Mouse (Mus musculus) kidney, embryonic 15.5 days (tissue): ENCODE results near the gene Stk4. TPM values are rescaled to one million over a fixed set of nuclear protein-coding genes. Genes with fewer than 3 reads are reported as not detected.

Source experiments
- ATAC-seq: fragments of 200-750 bp; cut with Nextera tagmentation; replicated peaks from 2 replicates; pipeline ENCODE4 v1.8.0; 2017; ENCODE audit warnings: moderate TSS enrichment; ENCODE audit not compliant: low FRiP score
- H3K27ac ChIP-seq: fragments of 300-500 bp; sonication (generic); 2 replicates; pipeline ENCODE4 v1.5.1; 2015; ENCODE audit warnings: mild to moderate bottlenecking, inconsistent platforms
- H3K27me3 ChIP-seq: fragments of 300-500 bp; sonication (generic); 2 replicates; pipeline ENCODE4 v1.6.1; 2015; ENCODE audit warnings: inconsistent platforms
- H3K36me3 ChIP-seq: fragments of 300-500 bp; sonication (generic); 2 replicates; pipeline ENCODE4 v1.6.1; 2015; ENCODE audit warnings: inconsistent platforms
- H3K4me1 ChIP-seq: fragments of 300-500 bp; sonication (generic); 2 replicates; pipeline ENCODE4 v1.6.1; 2015; ENCODE audit warnings: inconsistent platforms
- H3K4me2 ChIP-seq: fragments of 300-500 bp; sonication (generic); 2 replicates; pipeline ENCODE4 v1.6.1; 2015; ENCODE audit warnings: moderate library complexity, mild to moderate bottlenecking, inconsistent platforms
- H3K4me3 ChIP-seq: fragments of 300-500 bp; sonication (generic); replicated peaks from 2 replicates; pipeline ENCODE4 v1.5.1; 2015; ENCODE audit warnings: mild to moderate bottlenecking, inconsistent platforms
- H3K9ac ChIP-seq: fragments of 300-500 bp; sonication (generic); 2 replicates; pipeline ENCODE4 v1.6.1; 2015; ENCODE audit warnings: mild to moderate bottlenecking, inconsistent platforms
- H3K9me3 ChIP-seq: fragments of 300-500 bp; sonication (generic); replicated peaks from 2 replicates; pipeline ENCODE4 v1.6.1; 2016; ENCODE audit warnings: inconsistent platforms
- WGBS: fragments of 180-500 bp; shearing (Covaris S2); methylation state at CpG from one replicate; pipeline ENCODE4 v1.1.7; 2015; ENCODE audit warnings: mixed read lengths; 5-methylcytosine and 5-hydroxymethylcytosine counted together
- polyA plus RNA-seq: library from polyadenylated mRNA; unstranded; fragments of >200 nt; fragmentation: Nextera tagmentation; extraction: Ambion mirVana; gene quantifications from 2 replicates; pipeline ENCODE4 v1.2.1, GENCODE M21; 2015

Gene Stk4
- polyA plus RNA-seq, 1 experiment from 2014 or later: 21.0 TPM

DNA sequence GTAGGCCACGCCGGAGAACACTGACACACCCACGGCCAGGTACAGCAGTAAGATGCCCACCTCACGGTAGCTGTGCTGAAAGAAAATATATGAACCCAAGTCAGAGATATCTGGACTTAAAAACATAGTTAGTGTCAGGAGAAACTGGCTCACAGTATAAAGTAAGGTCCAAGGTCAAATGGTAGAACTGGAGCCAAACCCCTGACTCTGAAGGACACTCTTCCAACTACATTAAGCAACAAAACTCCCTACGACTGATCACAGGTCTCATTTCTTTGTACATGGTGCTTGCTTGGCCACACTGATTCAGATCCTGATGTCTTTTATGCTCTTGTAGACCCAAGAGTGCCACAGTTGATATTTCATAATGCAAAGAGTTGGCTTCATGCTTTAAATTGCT is 94.8 kb downstream of the Stk4 start:
- Histone ChIP-seq H3K4me3 (no peak overlapping the region), H3K27ac (no peak overlapping the region), H3K27me3 (peaks cover 49% of the 10 kb centered on the region), H3K4me2 (no peak overlapping the region), H3K36me3 (no peaks in the 10 kb centered on the region), H3K4me1 (peaks cover 13% of the 10 kb centered on the region), H3K9me3 (no peaks in the 10 kb centered on the region), H3K9ac (no peak overlapping the region)
- ATAC-seq: no peak
- WGBS: 86% methylated on average over 5 of the region's 5 CpGs

DNA sequence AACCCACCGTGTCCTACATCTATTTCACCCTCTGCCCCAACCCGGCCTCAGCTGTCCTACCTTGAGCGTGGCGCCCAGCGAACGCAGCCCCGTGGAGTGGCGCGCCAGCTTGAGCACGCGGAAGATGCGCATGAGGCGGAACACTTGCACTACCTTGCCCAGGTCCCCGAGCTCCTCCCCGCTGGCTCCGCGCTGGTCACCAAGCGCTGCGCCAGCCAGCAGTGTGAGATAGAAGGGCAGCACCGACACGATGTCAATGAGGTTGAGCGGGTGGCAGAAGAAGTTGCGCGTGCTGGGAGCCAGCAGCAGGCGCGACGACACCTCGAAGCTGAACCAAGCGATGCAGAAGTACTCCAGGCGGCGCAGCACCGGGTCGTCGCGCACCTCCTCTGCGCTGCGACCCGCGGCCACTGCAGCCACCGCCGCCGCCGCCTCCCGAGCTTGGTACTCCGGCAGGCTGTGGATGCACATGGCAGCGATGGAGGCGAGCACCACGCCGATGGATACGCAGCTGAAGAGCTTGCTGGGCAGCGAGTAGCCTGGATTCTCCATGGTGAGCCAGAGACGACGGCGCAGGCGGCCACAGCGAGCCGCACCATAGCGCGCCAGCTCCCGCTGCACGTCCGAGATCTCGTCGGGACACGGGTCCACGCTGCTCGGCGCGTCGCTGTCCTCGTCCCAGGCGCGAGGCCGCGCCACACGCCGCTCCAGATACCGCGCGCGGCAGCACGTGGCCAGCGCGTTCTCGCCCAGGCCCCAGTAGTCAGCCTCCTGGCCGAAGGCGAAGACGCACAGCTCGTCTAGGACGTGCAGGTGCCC is 97.8 kb downstream of the Stk4 start:
- peak; percentile 52 for ATAC-seq
- Histone ChIP-seq H3K4me3 (peak overlapping the region; percentile 36), H3K27me3 (peaks cover 76% of the 10 kb centered on the region), H3K9ac (no peak overlapping the region), H3K4me2 (peak overlapping the region; percentile 70), H3K36me3 (no peaks in the 10 kb centered on the region), H3K9me3 (no peaks in the 10 kb centered on the region), H3K4me1 (peaks cover 30% of the 10 kb centered on the region), H3K27ac (no peak overlapping the region)
- 13% methylated on average over 90 of the region's 90 CpGs for WGBS

DNA sequence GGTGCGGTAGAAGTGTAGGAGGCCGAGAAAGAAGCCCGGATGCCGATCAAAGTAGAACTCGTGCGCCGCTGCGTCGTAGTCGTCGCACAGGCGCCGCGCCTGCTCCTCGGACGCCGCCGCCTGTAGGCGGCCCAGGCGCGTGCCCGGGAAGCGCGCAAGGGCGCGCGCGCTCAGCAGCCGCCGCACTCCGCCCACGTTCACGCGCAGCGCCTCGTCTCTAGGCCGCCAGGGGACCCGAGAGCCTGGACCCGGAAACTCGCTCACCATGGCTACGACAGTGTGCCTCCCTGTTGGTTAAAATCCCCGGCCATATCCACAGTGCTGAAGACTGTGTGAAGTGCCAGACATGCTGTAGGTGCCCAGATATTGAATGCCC is 98.4 kb downstream of the Stk4 start:
- Histone ChIP-seq H3K9me3 (no peaks in the 10 kb centered on the region), H3K27ac (no peak overlapping the region), H3K36me3 (no peaks in the 10 kb centered on the region), H3K4me2 (peak overlapping the region; percentile 70), H3K9ac (no peak overlapping the region), H3K27me3 (peaks cover 82% of the 10 kb centered on the region), H3K4me3 (peak overlapping the region; percentile 36), H3K4me1 (peaks cover 30% of the 10 kb centered on the region)
- ATAC-seq: peak; percentile 26; the same call in 1 of the 2 replicates
- 12% methylated on average over 42 of the region's 42 CpGs for WGBS

DNA sequence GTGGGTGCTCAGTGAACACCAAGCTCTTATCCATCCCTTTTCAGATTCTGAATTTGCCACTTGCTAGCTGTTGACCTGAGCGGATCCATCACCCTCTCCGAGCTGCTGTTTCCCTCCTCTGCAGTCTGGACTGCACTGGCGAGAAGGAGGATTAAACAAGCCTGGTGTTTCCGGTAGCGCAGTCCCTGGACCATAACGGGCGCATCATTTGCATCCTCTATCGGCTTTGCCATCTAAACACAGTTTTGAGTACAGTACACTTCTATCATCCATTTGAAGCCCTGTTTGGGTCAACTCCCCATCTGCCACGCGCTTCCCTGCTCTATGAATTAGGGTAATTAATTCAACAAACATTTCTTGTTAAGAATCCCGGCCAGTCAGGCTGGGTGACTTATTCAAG is 100.2 kb downstream of the Stk4 start:
- Histone ChIP-seq H3K27me3 (peaks cover 84% of the 10 kb centered on the region), H3K4me2 (peak overlapping the region; percentile 67)
- 6% methylated on average over 11 of the region's 11 CpGs for WGBS

DNA sequence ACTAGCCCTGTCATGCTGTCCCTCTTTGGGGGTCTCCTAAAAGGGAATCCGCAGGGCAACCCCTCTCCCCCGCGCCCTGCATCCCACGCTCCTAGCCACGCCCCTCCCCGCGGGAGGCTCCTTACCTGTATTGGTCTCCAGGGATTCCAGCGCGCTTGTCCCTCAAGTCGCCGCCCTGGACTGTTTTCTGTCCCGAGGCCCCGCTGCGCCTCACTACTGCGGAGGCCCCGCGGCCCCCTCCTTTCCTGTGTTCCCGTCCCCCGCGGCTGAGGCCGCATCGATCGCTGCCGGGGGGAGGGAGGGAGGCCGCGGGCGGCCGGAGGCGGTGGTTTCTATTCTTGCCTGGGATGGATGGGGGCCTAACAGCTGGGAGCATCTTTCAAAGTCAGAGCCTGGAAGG is 100.8 kb downstream of the Stk4 start, which contains the start of gene Kcns1:
Gene Kcns1, minus strand, starts transcription at position 212 of the 400 bp plus-strand sequence.
- under 1% methylated on average over 25 of the region's 29 CpGs for WGBS
- H3K9ac ChIP-seq: no peak within 1 kb of the TSS

More for the DNA sequence above, 100.2 kb downstream of the Stk4 start:
- H3K36me3 ChIP-seq: no peaks in the 10 kb centered on the region
- no peak overlapping the region for H3K9ac ChIP-seq
- peak overlapping the region; percentile 37 for H3K4me3 ChIP-seq
- H3K4me1 ChIP-seq: peaks cover 30% of the 10 kb centered on the region
- ATAC-seq: no peak
- no peak overlapping the region for H3K27ac ChIP-seq
- no peaks in the 10 kb centered on the region for H3K9me3 ChIP-seq

DNA sequence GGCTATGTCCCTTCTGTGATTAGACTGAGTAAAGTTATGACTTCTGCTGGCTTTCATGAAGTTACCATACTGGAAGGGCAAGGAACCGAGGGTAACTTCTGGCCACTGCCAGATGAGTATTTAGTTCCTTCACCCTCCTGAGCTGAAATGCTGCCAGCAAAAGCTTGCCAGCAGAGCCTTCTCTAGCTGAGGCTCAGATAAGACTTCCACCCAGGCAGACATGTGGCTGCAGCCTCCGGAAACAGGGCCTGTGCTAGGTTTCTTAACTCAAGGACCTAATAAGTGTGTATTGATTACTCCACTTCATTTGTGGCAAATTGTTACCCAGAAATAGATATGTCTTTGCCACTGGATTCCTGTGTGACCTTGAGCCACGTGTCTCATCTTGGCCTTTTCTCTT is 103.3 kb downstream of the Stk4 start:
- ATAC-seq: no peak
- 76% methylated on average over 3 of the region's 3 CpGs for WGBS
- Histone ChIP-seq H3K9me3 (no peaks in the 10 kb centered on the region), H3K36me3 (no peaks in the 10 kb centered on the region), H3K4me3 (no peak overlapping the region), H3K9ac (no peak overlapping the region), H3K4me1 (peaks cover 29% of the 10 kb centered on the region), H3K27me3 (peaks cover 78% of the 10 kb centered on the region), H3K27ac (no peak overlapping the region), H3K4me2 (no peak overlapping the region)

More for the DNA sequence above, 100.8 kb downstream of the Stk4 start, which contains the start of gene Kcns1:
- Histone ChIP-seq H3K4me2 (peak within 1 kb of the TSS; percentile 67), H3K27ac (no peak within 1 kb of the TSS), H3K9me3 (no peaks in the 10 kb centered on the region), H3K4me1 (peaks cover 30% of the 10 kb centered on the region), H3K36me3 (no peaks in the 10 kb centered on the region), H3K4me3 (peak within 1 kb of the TSS; percentile 37), H3K27me3 (peaks cover 82% of the 10 kb centered on the region)
- ATAC-seq: 0 out of 2 replicates have a peak, but pooled peaks have one; percentile 23

DNA sequence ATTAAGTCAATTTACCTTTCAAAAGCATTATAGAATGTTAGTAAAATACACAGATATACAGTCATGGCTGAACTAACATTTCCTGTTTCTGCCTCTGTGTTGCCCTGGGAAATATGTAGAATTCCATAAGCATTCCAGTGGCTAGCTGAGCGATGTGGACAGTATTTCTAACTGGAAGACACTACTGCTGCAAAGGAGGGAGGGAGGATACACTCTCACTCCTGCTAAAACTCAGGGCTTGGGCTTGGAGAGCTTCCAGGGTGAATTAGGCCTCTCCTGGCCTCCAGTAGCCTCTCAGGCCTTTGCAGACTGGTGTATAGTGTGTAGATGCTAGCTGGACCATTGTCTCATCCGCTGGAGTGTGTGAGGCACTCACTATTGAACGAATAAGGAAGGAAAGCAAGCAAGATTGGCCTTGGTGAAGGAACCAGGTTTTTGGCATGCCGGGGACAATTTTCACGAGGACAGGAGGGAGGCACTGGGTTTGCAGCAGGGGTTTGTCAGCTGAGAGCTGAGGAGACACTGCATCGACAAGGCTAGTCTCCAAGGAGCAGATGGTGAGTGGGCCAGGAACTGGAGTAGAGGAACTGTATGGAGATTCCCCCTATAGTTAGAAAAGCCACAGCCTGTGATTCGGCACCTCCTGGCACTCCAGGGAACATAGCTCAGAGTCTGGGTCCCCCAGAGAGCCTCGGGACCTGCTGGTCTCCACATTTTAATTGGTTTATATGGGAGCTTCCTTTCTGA is 104.7 kb downstream of the Stk4 start:
- no peak overlapping the region for H3K4me3 ChIP-seq
- peaks cover 26% of the 10 kb centered on the region for H3K4me1 ChIP-seq
- no peak overlapping the region for H3K27ac ChIP-seq
- no peak overlapping the region for H3K9ac ChIP-seq
- no peaks in the 10 kb centered on the region for H3K36me3 ChIP-seq
- 72% methylated on average over 8 of the region's 8 CpGs for WGBS
- H3K27me3 ChIP-seq: peaks cover 67% of the 10 kb centered on the region
- H3K4me2 ChIP-seq: no peak overlapping the region
- no peaks in the 10 kb centered on the region for H3K9me3 ChIP-seq
- no peak for ATAC-seq

DNA sequence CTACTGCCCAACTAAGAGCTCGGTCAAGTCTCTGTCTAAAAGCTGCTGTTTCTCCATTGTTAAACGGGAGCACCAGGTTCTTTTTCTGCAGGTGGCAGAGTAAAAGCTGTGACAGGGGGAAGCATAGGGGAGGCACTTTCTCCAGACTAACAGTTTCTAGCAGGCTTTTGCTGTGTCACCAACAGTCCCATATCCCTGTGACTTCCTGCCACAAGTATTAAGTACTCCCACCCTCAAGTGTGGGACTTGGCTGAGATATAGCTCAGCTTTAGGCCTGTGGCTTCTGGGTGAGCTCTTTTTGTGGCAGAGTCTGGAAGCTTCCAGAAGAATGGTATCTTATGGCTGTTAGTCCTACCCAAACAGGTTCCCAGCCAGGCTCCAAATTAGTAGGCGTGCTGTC is 105.7 kb downstream of the Stk4 start:
- no peak for ATAC-seq
- 86% methylated on average over 3 of the region's 3 CpGs for WGBS
- Histone ChIP-seq H3K9me3 (no peaks in the 10 kb centered on the region), H3K27me3 (peaks cover 57% of the 10 kb centered on the region), H3K4me1 (peaks cover 17% of the 10 kb centered on the region), H3K4me2 (no peak overlapping the region), H3K27ac (no peak overlapping the region), H3K9ac (no peak overlapping the region), H3K4me3 (no peak overlapping the region), H3K36me3 (no peaks in the 10 kb centered on the region)

DNA sequence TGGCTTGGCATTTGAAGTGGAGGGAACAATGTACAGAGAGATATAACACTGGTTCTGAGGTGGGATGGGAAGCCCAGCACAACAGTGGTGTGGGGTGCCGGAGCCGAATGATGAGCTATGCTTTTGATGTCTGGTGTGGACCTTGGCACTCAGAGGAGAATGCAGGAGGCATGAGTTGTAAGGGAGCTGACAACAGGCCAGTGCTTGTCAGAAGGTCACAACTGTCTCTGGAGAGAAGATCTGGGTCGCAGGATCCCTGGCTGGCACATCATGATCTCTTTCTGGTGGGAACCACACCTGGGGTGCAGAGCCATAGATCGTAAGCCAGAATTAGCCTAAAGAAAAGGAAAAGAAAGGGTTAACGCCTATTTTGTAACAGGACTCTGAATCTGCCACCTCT is 107.7 kb downstream of the Stk4 start:
- Histone ChIP-seq H3K27ac (no peak overlapping the region), H3K36me3 (no peaks in the 10 kb centered on the region), H3K27me3 (peaks cover 39% of the 10 kb centered on the region), H3K4me3 (no peak overlapping the region), H3K9me3 (no peaks in the 10 kb centered on the region), H3K4me1 (peaks cover 10% of the 10 kb centered on the region; the same call in 1 of the 2 replicates), H3K9ac (no peak overlapping the region), H3K4me2 (no peak overlapping the region)
- WGBS: 54% methylated on average over 5 of the region's 5 CpGs
- ATAC-seq: no peak

DNA sequence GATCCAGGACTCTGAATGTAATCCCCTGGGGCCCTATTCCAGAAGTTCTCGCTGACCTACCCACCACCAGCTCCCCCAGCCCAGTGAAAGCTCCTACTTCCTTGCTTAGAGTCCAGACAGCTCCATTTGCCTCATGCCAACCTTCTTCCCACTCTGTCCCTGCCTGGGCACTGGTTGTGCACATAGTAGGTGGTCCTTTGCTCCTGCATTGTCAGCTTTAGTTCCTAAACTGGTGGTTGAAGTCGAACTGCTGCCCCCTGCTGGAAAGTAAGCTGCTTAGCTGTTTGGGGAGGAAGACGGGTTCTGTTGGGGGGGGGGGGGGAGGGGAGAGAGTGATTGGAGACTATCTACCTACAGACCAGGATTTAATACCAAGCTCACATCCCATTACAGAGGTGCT is 110.0 kb downstream of the Stk4 start:
- Histone ChIP-seq H3K27ac (no peak overlapping the region), H3K27me3 (peaks cover 28% of the 10 kb centered on the region), H3K4me2 (no peak overlapping the region), H3K4me1 (peaks cover 16% of the 10 kb centered on the region; the same call in 1 of the 2 replicates), H3K36me3 (no peaks in the 10 kb centered on the region), H3K9ac (no peak overlapping the region), H3K9me3 (no peaks in the 10 kb centered on the region), H3K4me3 (no peak overlapping the region)
- WGBS: 43% methylated on average over 3 of the region's 3 CpGs
- no peak for ATAC-seq

DNA sequence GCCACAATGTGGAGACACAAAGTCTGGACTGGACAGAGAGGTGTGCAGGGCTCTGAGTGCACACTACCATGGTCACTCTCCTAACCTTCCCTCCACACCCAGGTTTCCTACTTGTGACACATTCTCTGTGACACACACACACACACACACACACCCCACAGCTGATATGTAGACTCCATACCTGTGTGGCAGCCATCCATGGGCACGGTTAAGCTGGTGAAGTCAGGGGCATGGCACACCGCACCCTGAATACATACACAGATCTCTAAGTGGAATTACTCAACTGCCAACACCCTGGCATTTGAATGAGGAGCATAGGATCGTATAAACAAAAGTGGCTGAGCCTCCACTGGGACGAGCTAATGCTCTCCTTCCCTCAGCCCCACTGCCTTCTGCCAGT is 110.6 kb downstream of the Stk4 start:
- H3K4me1 ChIP-seq: peaks cover 16% of the 10 kb centered on the region; the same call in 1 of the 2 replicates
- no peak overlapping the region for H3K9ac ChIP-seq
- H3K4me2 ChIP-seq: no peak overlapping the region
- no peak for ATAC-seq
- no peaks in the 10 kb centered on the region for H3K9me3 ChIP-seq
- WGBS: 90% methylated on average over 4 of the region's 4 CpGs
- H3K27me3 ChIP-seq: peaks cover 26% of the 10 kb centered on the region
- no peak overlapping the region for H3K4me3 ChIP-seq
- H3K36me3 ChIP-seq: no peaks in the 10 kb centered on the region
- H3K27ac ChIP-seq: no peak overlapping the region

DNA sequence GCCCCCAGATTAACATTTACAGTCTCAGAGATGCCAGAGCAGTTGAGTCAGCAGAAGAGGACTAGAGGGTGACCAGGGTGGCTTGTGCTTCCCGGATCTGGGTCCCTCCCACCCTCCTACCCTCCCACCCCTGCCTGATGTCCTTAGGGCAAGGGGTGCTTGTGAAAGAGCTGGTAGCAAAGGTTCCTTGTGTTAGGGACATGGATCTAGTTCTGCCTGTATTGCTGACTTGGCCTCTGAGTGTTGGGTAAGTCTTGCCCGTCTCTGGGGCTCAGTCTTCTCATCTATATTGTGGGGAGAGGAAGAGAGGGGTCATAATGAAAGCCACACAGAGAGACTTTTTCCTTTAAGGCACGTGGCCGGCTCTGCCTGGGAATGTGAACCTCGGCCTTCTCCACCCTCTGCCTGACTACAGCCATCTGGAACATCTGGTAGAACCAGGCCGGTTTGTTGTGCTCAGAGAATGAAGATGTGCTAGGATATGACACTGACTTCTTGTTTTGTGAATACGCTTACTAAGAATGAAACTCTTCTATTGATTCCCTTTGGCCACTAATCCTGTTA is 112.7 kb downstream of the Stk4 start, which contains the start of gene Wfdc5:
Gene Wfdc5, minus strand, starts transcription at position 51 of the 564 bp plus-strand sequence.
- Histone ChIP-seq H3K4me1 (peaks cover 13% of the 10 kb centered on the region; the same call in 1 of the 2 replicates), H3K36me3 (no peaks in the 10 kb centered on the region), H3K4me3 (no peak within 1 kb of the TSS), H3K27ac (no peak within 1 kb of the TSS), H3K27me3 (peaks cover 10% of the 10 kb centered on the region), H3K4me2 (no peak within 1 kb of the TSS), H3K9ac (no peak within 1 kb of the TSS), H3K9me3 (no peaks in the 10 kb centered on the region)
- no peak for ATAC-seq
- WGBS: 73% methylated on average over 7 of the region's 7 CpGs
